Mouse (Mus musculus) myocyte (in vitro differentiated cells): ENCODE results near the gene Luzp2.

Experiments
- MYOD1 ChIP-seq, 3 experiments: IDR thresholded peaks; one replicate each; pipeline ENCODE4 v1.6.1; 2011; ENCODE audit warnings: control low read depth in 2 of 3, low read depth in 2 of 3, mild to moderate bottlenecking in 2 of 3, moderate library complexity in 1 of 3; ENCODE audit not compliant: insufficient read length in 2 of 3, control insufficient read depth in 1 of 3
- POLR2A ChIP-seq: IDR thresholded peaks from one replicate; pipeline ENCODE4 v1.6.1; 2011; ENCODE audit warnings: low read depth, mild to moderate bottlenecking, control low read depth, moderate library complexity; ENCODE audit not compliant: insufficient read length

DNA sequence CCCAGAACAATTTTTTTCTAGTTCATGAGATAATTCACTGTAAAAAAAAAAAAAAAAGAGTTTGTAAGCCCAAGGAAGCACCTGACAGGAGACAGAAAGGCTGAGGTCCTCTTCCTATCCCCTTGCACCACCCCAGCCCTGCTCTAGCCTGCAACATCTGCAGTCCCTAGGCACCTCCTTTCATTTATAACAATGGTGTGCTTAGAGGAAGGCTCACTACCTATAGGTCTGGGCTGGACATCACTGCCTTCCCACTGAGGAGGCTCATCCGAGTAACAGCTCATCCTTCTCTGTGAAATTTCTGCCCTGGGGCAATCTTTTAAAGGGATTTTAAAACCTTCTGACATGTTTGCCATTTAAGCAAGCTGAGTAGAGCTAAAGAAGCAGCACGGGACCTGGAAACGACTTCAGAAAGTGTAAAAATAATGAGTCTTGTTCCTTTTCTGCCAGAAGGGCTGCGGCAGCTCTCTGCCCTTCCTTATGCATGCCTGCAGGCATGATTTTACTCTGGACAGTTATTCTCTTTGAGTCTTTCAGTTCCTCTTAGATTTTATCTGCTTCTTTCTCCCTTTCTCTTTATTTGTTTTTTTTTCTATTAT, 174.0 kb downstream of the Luzp2 start:
- TF ChIP-seq MYOD1 (IDR thresholded peaks at IDR 0.05; ENCODE audit: control insufficient read depth in 1 of 3, insufficient read length in 2 of 3, low read depth in 2 of 3) (no peak), POLR2A (no peak)
